Mouse (Mus musculus) E14TG2a.4 (cell line): Measurements from ENCODE around the gene Gm45713.

Experiments
- CTCF ChIP-seq: conservative IDR thresholded peaks from 2 replicates; pipeline ENCODE4 v1.5.1; 2014; ENCODE audit warnings: low read length
- NANOG ChIP-seq: IDR thresholded peaks from 2 replicates; pipeline ENCODE4 v1.6.1; 2014; ENCODE audit warnings: borderline replicate concordance, low read length, mixed read lengths

- TF ChIP-seq CTCF (no peak), NANOG (no peak)
Observed at GRCm38 (mm10) chr7:45121966-45122365, 14.1 kb downstream of the Gm45713 start.
